Mouse (Mus musculus): Measurements from ENCODE around the gene Nosip.
"Not testable (repeated sequence)": the region's sequence is repeated elsewhere in the genome, so short reads cannot be mapped to it uniquely, and the experiment has no call there.

Nosip gene

GRCm38 (mm10) chr7:45121966-45122365 is 59.7 kb downstream of the Nosip start:
- no peak for DNase-seq

GRCm38 (mm10) chr7:45122561-45123185 is 60.4 kb downstream of the Nosip start:
- no peak for DNase-seq

- no peak for DNase-seq
These were observed 60.9 kb downstream of the Nosip start for GRCm38 (mm10) chr7:45123186-45123570.

GRCm38 (mm10) chr7:45124224-45125143 is 62.3 kb downstream of the Nosip start, which contains the start of gene Rps11:
Gene Rps11, minus strand, starts transcription at chr7:45124439.
- DNase-seq = peak; percentile 98 to 99

- DNase-seq = no peak
These were observed 62.9 kb downstream of the Nosip start for GRCm38 (mm10) chr7:45125144-45125600.

GRCm38 (mm10) chr7:45125649-45126048 is 63.4 kb downstream of the Nosip start:
- DNase-seq = not testable (repeated sequence)

- no peak for DNase-seq
These were observed 64.1 kb downstream of the Nosip start for GRCm38 (mm10) chr7:45126147-45126843.

- DNase-seq = no peak
These were observed 64.8 kb downstream of the Nosip start for GRCm38 (mm10) chr7:45126844-45127699.
